Comparison of ENCODE assay signal across 9 mouse cellular contexts in the genomic region with DNA sequence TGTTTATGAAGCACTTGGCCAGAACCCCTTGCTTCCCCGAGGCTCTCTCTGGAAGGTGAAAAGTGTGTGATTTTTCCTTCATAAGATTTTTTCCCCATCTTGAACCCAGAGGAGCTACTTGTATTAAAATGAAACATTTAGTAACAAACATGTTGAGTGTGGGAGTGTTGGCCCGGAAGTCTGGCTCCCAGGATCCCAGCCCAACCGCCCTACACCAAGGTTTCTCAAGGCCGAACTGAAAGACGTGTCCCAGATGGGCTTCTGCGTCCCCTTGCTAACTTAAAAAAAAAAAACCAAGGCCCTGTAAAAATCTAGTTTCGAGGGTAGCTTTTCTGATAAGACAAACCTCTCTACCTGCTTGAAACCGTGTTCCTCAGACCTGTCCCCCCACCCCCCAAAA. TPM values are rescaled to one million over a fixed set of nuclear protein-coding genes. Genes with fewer than 3 reads are reported as not detected.
A peak's percentile ranks its signal among the peaks of the same experiment; 100 is the strongest.
DNase-seq lines count a peak whose midpoint lies in the region; ATAC-seq lines count a peak whose summit lies in the region.
"Had no signal": no experiment of that assay in that cellular context is flagged by ENCODE, and none has a peak within 500 bp of the region (broad histone marks: within the 10 kb centered on the region; RNA-seq: fewer than 3 reads in every experiment).

No protein-coding gene starts in this region.

- H3K9me3 ChIP-seq in midbrain, embryonic 16.5 days (replicated peaks; ENCODE audit: control insufficient read depth, low read length, poor library complexity, severe bottlenecking), result no peaks in the 10 kb centered on the region
- H3K9me3 ChIP-seq: megakaryocyte, embryonic 14.5 days had no signal

- no peaks in the 10 kb centered on the region for H3K36me3 ChIP-seq in midbrain, embryonic 16.5 days (ENCODE audit: control insufficient read depth, insufficient read depth, low read length)

- H3K27me3 ChIP-seq in midbrain, embryonic 16.5 days (ENCODE audit: control insufficient read depth, insufficient read depth, low read depth, low read length), result no peaks in the 10 kb centered on the region
- H3K27me3 ChIP-seq: megakaryocyte, embryonic 14.5 days had no signal

- no peak overlapping the region for H3K4me3 ChIP-seq in midbrain, embryonic 16.5 days (ENCODE audit: low read depth, low read length)

- intact Hi-C loops in gastrocnemius, postnatal 14 days (cut with DNase I; ENCODE audit: low total_unique reads), result no loop called here
- intact Hi-C loops in left cerebral cortex, postnatal 14 days (cut with DNase I), result loop anchor here (5.0 kb wide), 1 partner anchor 56 kb away; no protein-coding TSS in a partner anchor

- no peak overlapping the region for H3K27ac ChIP-seq in midbrain, embryonic 16.5 days (ENCODE audit: low read length)

- peak; percentile 45 to 53 for DNase-seq in adrenal gland, postnatal 36 days
- DNase-seq in adrenal gland, adult 18-20 months (ENCODE audit: low spot score in 2 of 2), result no peak
- DNase-seq in gastrocnemius, postnatal 14 days, result peak; percentile 52
- peak; percentile 53 for DNase-seq in kidney, postnatal 14 days
- no peak for DNase-seq in left cerebral cortex, postnatal 14 days (ENCODE audit: low spot score in 2 of 2)
- no peak for DNase-seq in left cerebral cortex, adult 11 months (ENCODE audit: low spot score)
- no peak for DNase-seq in MN1 (ENCODE audit: low spot score)

- H3K9ac ChIP-seq in midbrain, embryonic 16.5 days (ENCODE audit: low read depth, low read length), result no peak overlapping the region

- no peak for ATAC-seq in midbrain, embryonic 16.5 days

- peak overlapping the region; percentile 95 for H3K4me2 ChIP-seq in midbrain, embryonic 16.5 days (ENCODE audit: low read length)

- H3K4me1 ChIP-seq in midbrain, embryonic 16.5 days (ENCODE audit: control insufficient read depth, insufficient read depth, low read length), result peaks cover 33% of the 10 kb centered on the region

- 80% methylated on average over 8 of the region's 8 CpGs for WGBS in midbrain, embryonic 16.5 days

RNA-seq across cellular contexts. Expression of a gene that starts 2.3 kb away (rescaled TPM):
- 100 to 1,000 TPM; 119 to 155 TPM for total RNA-seq in adrenal gland, postnatal 36 days (2021)
- 100 to 1,000 TPM; 106 to 124 TPM for total RNA-seq in adrenal gland, adult 18-20 months (2021)
- total RNA-seq in gastrocnemius, postnatal 14 days (2021), result 10 to 100 TPM; 26.6 to 35.0 TPM
- 9.3 and 11.0 TPM in 2 replicates for polyA plus RNA-seq in midbrain, embryonic 16.5 days (2015; fragmentation: Nextera tagmentation; extraction: Ambion mirVana)
- total RNA-seq in left cerebral cortex, postnatal 14 days (2021), result 10 to 100 TPM; 68.1 to 73.8 TPM

Comparison
In these comparisons a context has a peak if more than half of its experiments do, and no peak if none do; other contexts are left out.
1. DNase-seq: peak in adrenal gland, postnatal 36 days (2 of 2), gastrocnemius, postnatal 14 days (single experiment) and kidney, postnatal 14 days (single experiment); none in adrenal gland, adult 18-20 months (0 of 2), left cerebral cortex, postnatal 14 days (0 of 2), left cerebral cortex, adult 11 months (single experiment) and MN1 (single experiment).